Mouse (Mus musculus): ENCODE measurements around the gene Surf4. TPM values are rescaled to one million over a fixed set of nuclear protein-coding genes. Genes with fewer than 3 reads are reported as not detected.

Surf4 gene
- polyA plus RNA-seq (2014; fragmentation: Illumina TruSeq; extraction: RNeasy Lipid Tissue Mini Kit (QIAGEN cat#74804)), result 113 TPM

GRCm38 (mm10) chr2:26933304-26934055, at the start of gene Surf4, which contains the start of gene Stkld1:
Gene Surf4 (minus strand): TSS chr2:26933928.
Gene Stkld1 (plus strand): TSS chr2:26934047.

GRCm38 (mm10) chr2:26973116-26973515, 39.4 kb upstream of the Surf4 start, which contains the start of gene Adamts13:
Gene Adamts13 (plus strand): TSS chr2:26973416.

DNA sequence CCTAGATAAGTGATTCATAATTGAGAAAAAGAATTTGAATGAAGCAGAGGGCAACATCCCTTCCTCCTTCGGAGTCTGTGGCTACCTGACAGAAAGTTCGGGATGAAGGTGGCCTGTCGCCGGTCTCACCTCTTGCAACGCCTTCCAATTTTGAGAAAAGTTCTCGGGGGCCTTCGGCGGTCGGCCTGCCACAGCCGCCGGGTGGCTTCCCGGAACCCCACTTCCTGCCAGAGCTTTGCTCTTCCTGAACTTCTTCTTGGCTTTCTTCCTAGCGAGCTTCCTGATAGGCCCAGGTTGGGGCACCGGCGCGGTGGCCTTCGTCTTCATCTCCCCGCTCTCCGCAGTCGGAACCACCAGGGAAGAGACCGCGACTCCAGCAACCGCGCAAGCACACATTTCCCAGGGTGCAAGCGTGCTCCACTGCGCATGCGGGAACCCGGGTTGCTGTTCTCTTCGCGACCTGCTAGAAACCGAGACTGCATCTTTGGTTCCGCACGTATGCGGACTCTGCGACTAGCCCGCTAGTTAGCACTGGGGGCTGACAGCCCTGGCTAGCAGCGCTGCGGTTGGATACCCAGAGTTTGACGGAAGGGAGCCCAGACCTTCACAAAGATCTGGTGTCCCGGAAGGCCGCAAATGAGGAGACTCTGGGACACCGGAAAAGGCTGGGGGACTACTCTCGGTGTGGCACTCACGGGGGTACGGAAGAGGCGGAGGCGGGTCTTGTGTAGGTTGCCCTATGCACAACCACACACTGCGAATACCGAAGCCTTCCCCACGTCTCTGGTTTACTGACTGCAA, 30.4 kb upstream of the Surf4 start, which contains the start of gene Rexo4:
Gene Rexo4, minus strand, starts transcription at position 464 of the 801 bp plus-strand sequence.

GRCm38 (mm10) chr2:26915927-26916728, 17.6 kb downstream of the Surf4 start, which contains the start of the genes Surf2 and Surf1:
Gene Surf2 (plus strand): TSS chr2:26916367.
Gene Surf1 (minus strand): TSS chr2:26916530.

DNA sequence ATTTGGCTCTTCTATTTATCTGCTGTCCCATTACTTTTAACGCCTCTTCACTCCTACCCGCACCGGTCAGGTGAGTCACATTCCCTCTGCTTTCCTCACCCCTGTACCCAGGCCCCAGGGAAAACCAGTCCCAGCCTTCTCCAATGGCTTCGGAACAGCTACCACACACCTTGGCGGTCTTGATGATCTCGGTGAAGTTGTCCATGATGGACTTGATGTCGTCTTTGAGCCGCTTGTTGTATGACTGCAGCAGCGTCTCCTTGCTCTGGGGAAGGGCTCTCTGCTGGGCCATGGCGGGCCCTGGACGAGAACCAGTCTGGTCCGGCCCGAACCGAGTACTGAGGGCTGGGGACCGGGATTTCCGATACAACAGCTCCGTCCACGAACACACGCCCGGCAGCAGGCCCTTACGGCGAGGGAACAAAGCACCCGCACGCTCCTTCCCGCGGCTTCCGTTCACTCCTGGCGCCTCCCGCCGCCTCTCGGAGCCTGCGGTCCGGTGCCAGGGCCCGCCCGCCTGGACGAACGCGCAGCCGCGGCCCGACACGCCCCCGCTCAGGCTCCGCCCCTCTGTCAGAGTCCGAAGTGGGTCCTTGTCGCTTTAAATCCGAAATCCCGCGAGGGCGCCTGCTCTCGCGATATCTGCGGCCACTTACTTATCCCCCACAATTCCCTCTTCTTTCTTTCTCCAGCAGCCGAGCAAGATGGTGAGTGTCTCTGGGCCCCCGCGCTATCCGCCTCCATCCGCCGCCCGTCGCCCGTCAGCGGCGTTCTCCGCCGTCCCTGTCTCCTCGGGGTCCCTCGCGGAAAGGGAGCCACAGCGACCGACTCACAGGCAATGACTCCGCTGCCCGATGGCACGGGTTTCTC, 23.4 kb downstream of the Surf4 start, which contains the start of the genes Med22 and Rpl7a:
Gene Med22, minus strand, starts transcription at position 554 of the 870 bp plus-strand sequence.
Gene Rpl7a, plus strand, starts transcription at position 641 of the 870 bp plus-strand sequence.

DNA sequence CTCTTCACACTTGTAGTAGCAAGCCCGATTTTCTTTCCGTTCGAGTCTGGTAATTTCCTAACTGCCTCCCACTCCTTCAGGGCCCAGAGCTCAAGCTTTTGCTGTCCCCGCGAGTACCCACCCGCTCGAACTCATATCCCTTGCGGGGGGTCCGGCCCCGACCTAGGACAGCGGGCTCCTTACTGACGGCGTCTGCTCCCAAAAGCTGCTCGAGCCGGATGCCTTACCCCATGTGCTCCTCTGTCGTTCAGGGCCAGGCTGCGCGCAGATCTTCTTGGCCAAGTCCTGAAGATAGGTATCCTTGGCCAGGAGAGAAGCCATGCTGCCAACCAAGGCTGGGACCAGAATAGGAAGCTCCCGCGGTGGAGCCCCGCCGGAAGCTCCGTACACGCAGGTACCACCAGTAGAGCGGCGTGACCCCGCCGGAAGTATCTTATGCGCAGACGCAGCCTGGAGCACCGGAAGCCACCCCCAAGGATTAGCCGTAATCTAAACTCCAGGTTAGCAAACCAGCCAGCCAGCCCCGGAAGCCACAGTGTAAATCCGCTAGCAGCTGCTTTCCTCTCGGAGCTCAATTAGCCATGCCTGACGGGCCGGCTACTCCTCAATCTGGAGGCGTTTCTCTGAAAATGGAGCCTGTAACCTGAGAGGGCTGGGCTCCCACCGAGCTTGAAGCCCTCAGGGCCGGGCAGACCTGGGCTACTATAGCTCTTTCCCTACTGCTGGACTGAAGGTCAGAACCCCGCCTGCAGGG, 31.1 kb downstream of the Surf4 start, which contains the start of gene Surf6:
Gene Surf6, minus strand, starts transcription at position 413 of the 754 bp plus-strand sequence.

Other genes with a start within 250 kb of the Surf4 start
- not detected for gene Abo, start 68.9 kb downstream of the Surf4 start, polyA plus RNA-seq (2014; fragmentation: Illumina TruSeq; extraction: RNeasy Lipid Tissue Mini Kit (QIAGEN cat#74804))
- 12.8 TPM for gene Surf6, start 31.0 kb downstream of the Surf4 start, polyA plus RNA-seq (2014; fragmentation: Illumina TruSeq; extraction: RNeasy Lipid Tissue Mini Kit (QIAGEN cat#74804))
- 13.3 TPM for gene Med22, start 23.3 kb downstream of the Surf4 start, polyA plus RNA-seq (2014; fragmentation: Illumina TruSeq; extraction: RNeasy Lipid Tissue Mini Kit (QIAGEN cat#74804))
- 46.4 TPM for gene Rpl7a, start 23.2 kb downstream of the Surf4 start, polyA plus RNA-seq (2014; fragmentation: Illumina TruSeq; extraction: RNeasy Lipid Tissue Mini Kit (QIAGEN cat#74804))
- 7.6 TPM for gene Surf2, start 17.6 kb downstream of the Surf4 start, polyA plus RNA-seq (2014; fragmentation: Illumina TruSeq; extraction: RNeasy Lipid Tissue Mini Kit (QIAGEN cat#74804))
- 23.5 TPM for gene Surf1, start 17.4 kb downstream of the Surf4 start, polyA plus RNA-seq (2014; fragmentation: Illumina TruSeq; extraction: RNeasy Lipid Tissue Mini Kit (QIAGEN cat#74804))
- not detected for gene Stkld1, start 119 bp upstream of the Surf4 start, polyA plus RNA-seq (2014; fragmentation: Illumina TruSeq; extraction: RNeasy Lipid Tissue Mini Kit (QIAGEN cat#74804))
- 45.4 TPM for gene Rexo4, start 30.5 kb upstream of the Surf4 start, polyA plus RNA-seq (2014; fragmentation: Illumina TruSeq; extraction: RNeasy Lipid Tissue Mini Kit (QIAGEN cat#74804))
- not detected for gene Adamts13, start 39.5 kb upstream of the Surf4 start, polyA plus RNA-seq (2014; fragmentation: Illumina TruSeq; extraction: RNeasy Lipid Tissue Mini Kit (QIAGEN cat#74804))
- 19.5 TPM for gene Cacfd1, start 76.0 kb upstream of the Surf4 start, polyA plus RNA-seq (2014; fragmentation: Illumina TruSeq; extraction: RNeasy Lipid Tissue Mini Kit (QIAGEN cat#74804))
- gene Slc2a6, start 94.1 kb upstream of the Surf4 start, polyA plus RNA-seq (2014; fragmentation: Illumina TruSeq; extraction: RNeasy Lipid Tissue Mini Kit (QIAGEN cat#74804)), result not detected
- not detected for gene Mymk, start 138.3 kb upstream of the Surf4 start, polyA plus RNA-seq (2014; fragmentation: Illumina TruSeq; extraction: RNeasy Lipid Tissue Mini Kit (QIAGEN cat#74804))
- gene Adamtsl2, start 145.5 kb upstream of the Surf4 start, polyA plus RNA-seq (2014; fragmentation: Illumina TruSeq; extraction: RNeasy Lipid Tissue Mini Kit (QIAGEN cat#74804)), result 0.40 TPM
- gene Fam163b, start 208.6 kb upstream of the Surf4 start, polyA plus RNA-seq (2014; fragmentation: Illumina TruSeq; extraction: RNeasy Lipid Tissue Mini Kit (QIAGEN cat#74804)), result not detected
- gene Dbh, start 231.3 kb upstream of the Surf4 start, polyA plus RNA-seq (2014; fragmentation: Illumina TruSeq; extraction: RNeasy Lipid Tissue Mini Kit (QIAGEN cat#74804)), result not detected